Mouse (Mus musculus) intestine, embryonic 16.5 days (tissue): ENCODE measurements around the gene Erbb2. TPM values are rescaled to one million over a fixed set of nuclear protein-coding genes. Genes with fewer than 3 reads are reported as not detected.

ENCODE experiments used
- ATAC-seq: fragments of 200-750 bp; cut with Nextera tagmentation; 2 replicates; pipeline ENCODE4 v1.8.0; 2017; ENCODE audit warnings: moderate TSS enrichment, moderate library complexity
- H3K27ac ChIP-seq: fragments of 300-500 bp; sonication (generic); 2 replicates; pipeline ENCODE4 v1.5.1; 2014; ENCODE audit warnings: mild to moderate bottlenecking, low read length
- H3K27me3 ChIP-seq: fragments of 300-500 bp; sonication (generic); replicated peaks from 2 replicates; pipeline ENCODE4 v1.6.1; 2014; ENCODE audit warnings: low read length, control low read depth, mixed read lengths; ENCODE audit not compliant: control insufficient read depth, insufficient read depth
- H3K36me3 ChIP-seq: fragments of 300-500 bp; sonication (generic); 2 replicates; pipeline ENCODE4 v1.6.1; 2014; ENCODE audit warnings: low read length, control low read depth; ENCODE audit not compliant: control insufficient read depth, insufficient read depth
- H3K4me1 ChIP-seq: fragments of 300-500 bp; sonication (generic); 2 replicates; pipeline ENCODE4 v1.6.1; 2014; ENCODE audit warnings: low read length, control low read depth, mixed read lengths; ENCODE audit not compliant: control insufficient read depth, insufficient read depth
- H3K4me2 ChIP-seq: fragments of 300-500 bp; sonication (generic); 2 replicates; pipeline ENCODE4 v1.6.1; 2014; ENCODE audit warnings: low read depth, low read length, control low read depth
- H3K4me3 ChIP-seq: fragments of 300-500 bp; sonication (generic); 2 replicates; pipeline ENCODE4 v1.5.1; 2014; ENCODE audit warnings: mild to moderate bottlenecking, low read length
- H3K9ac ChIP-seq: fragments of 300-500 bp; sonication (generic); 2 replicates; pipeline ENCODE4 v1.6.1; 2014; ENCODE audit warnings: low read depth, low read length
- H3K9me3 ChIP-seq: fragments of 300-500 bp; sonication (generic); 2 replicates; pipeline ENCODE4 v1.6.1; 2016; ENCODE audit warnings: low read length, control low read depth; ENCODE audit not compliant: control insufficient read depth
- WGBS: fragments of 180-500 bp; shearing (Covaris S2); extraction: QIAGEN DNeasy Blood & Tissue Kit; methylation state at CpG from one replicate; pipeline ENCODE4 v1.1.7; 2014; 5-methylcytosine and 5-hydroxymethylcytosine counted together
- polyA plus RNA-seq: library from polyadenylated mRNA; unstranded; fragments of >200 nt; fragmentation: Nextera tagmentation; extraction: Ambion mirVana; gene quantifications from 2 replicates; pipeline ENCODE4 v1.2.1, GENCODE M21; 2015

The Erbb2 gene
- polyA plus RNA-seq, 1 experiment from 2014 or later, result 33.8 TPM

- Histone ChIP-seq H3K4me1 (peaks cover 37% of the 10 kb centered on the region), H3K27ac (peak overlapping the region; percentile 85), H3K27me3 (peaks cover 6% of the 10 kb centered on the region; the same call in 1 of the 2 replicates), H3K36me3 (no peaks in the 10 kb centered on the region), H3K4me3 (no peak overlapping the region), H3K4me2 (no peak overlapping the region), H3K9me3 (no peaks in the 10 kb centered on the region), H3K9ac (peak overlapping the region; percentile 50; the same call in 1 of the 2 replicates)
- ATAC-seq, result no peak
- 13% methylated on average over 6 of the region's 8 CpGs for WGBS
These were observed 20.2 kb upstream of the Erbb2 start for GRCm38 (mm10) chr11:98392034-98392433.

DNA sequence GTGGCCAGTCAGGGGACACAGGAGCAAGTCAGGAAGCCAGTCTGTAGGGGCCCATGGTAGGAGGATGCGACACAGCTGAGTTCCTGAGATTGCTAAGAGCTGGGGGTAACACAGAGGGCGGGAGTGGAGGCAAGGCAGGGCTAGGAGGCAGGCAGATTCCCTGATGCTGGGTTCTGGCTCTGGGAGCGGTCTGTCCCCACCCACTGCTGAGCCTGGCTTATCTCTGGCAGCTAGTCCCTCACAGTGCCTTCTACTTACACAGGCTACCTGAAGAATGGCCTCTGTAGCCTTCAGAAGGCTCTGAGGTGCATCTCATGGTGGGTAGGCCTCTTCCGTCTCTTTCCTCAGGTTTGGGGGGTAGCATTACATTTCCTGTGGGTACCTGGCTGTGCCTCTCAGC is 19.6 kb upstream of the Erbb2 start:
- peak overlapping the region; percentile 85 for H3K27ac ChIP-seq
- 30% methylated on average over 4 of the region's 4 CpGs for WGBS
- H3K36me3 ChIP-seq, result no peaks in the 10 kb centered on the region
- H3K9ac ChIP-seq, result peak overlapping the region; percentile 50; the same call in 1 of the 2 replicates
- no peaks in the 10 kb centered on the region for H3K9me3 ChIP-seq
- no peak overlapping the region for H3K4me3 ChIP-seq
- peaks cover 37% of the 10 kb centered on the region for H3K4me1 ChIP-seq
- peaks cover 2% of the 10 kb centered on the region; the same call in 1 of the 2 replicates for H3K27me3 ChIP-seq
- peak overlapping the region; percentile 27; the same call in 1 of the 2 replicates for H3K4me2 ChIP-seq
- peak; percentile 43 for ATAC-seq

- peak; percentile 45 for ATAC-seq
- H3K27ac ChIP-seq, result peak overlapping the region; percentile 92
- H3K4me3 ChIP-seq, result no peak overlapping the region
- H3K36me3 ChIP-seq, result no peaks in the 10 kb centered on the region
- WGBS, result 66% methylated on average over 6 of the region's 6 CpGs
- no peaks in the 10 kb centered on the region for H3K9me3 ChIP-seq
- H3K4me1 ChIP-seq, result peaks cover 37% of the 10 kb centered on the region
- no peaks in the 10 kb centered on the region for H3K27me3 ChIP-seq
- H3K4me2 ChIP-seq, result peak overlapping the region; percentile 27; the same call in 1 of the 2 replicates
- peak overlapping the region; percentile 50; the same call in 1 of the 2 replicates for H3K9ac ChIP-seq
These were observed 19.0 kb upstream of the Erbb2 start for GRCm38 (mm10) chr11:98393317-98393716.

GRCm38 (mm10) chr11:98394301-98394700 is 18.0 kb upstream of the Erbb2 start:
- ATAC-seq, result no peak
- Histone ChIP-seq H3K36me3 (no peaks in the 10 kb centered on the region), H3K9ac (no peak overlapping the region; the same call in 1 of the 2 replicates), H3K9me3 (no peaks in the 10 kb centered on the region), H3K4me3 (no peak overlapping the region), H3K27ac (peak overlapping the region; percentile 92), H3K27me3 (no peaks in the 10 kb centered on the region), H3K4me1 (peaks cover 36% of the 10 kb centered on the region), H3K4me2 (no peak overlapping the region)
- 45% methylated on average over 6 of the region's 6 CpGs for WGBS

DNA sequence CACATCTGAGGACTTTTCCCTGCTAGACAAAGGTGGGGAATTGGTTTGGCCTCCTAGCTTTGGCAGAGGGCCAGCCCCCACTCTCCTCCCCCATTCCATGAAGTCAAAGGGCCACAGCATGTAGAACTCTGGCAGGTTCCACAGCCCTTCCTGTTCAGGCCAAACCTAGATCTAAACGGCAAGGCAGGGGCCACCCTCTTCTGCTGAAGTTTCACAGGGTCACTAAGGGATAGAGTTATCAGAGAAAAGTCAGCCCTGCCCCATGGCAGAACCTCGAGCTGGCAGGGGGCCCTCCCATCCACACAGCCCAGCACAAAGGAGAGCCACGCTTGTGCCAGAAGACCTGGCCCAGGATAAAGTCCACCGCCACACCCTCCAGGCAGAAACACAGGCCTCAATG is 17.2 kb upstream of the Erbb2 start:
- 38% methylated on average over 4 of the region's 4 CpGs for WGBS
- ATAC-seq, result peak; percentile 90
- 0 out of 2 replicates have a peak overlapping the region, but pooled peaks have one; percentile 29 for H3K9ac ChIP-seq

GRCm38 (mm10) chr11:98397946-98398345 is 14.3 kb upstream of the Erbb2 start:
- ATAC-seq, result no peak
- Histone ChIP-seq H3K9me3 (no peaks in the 10 kb centered on the region), H3K27ac (no peak overlapping the region), H3K4me3 (no peak overlapping the region), H3K4me2 (no peak overlapping the region), H3K4me1 (peaks cover 32% of the 10 kb centered on the region), H3K36me3 (no peaks in the 10 kb centered on the region), H3K27me3 (no peaks in the 10 kb centered on the region), H3K9ac (no peak overlapping the region)
- WGBS, result 90% methylated on average over 7 of the region's 7 CpGs

More for the DNA sequence above, 17.2 kb upstream of the Erbb2 start:
- H3K27ac ChIP-seq, result peak overlapping the region; percentile 92
- no peaks in the 10 kb centered on the region for H3K27me3 ChIP-seq
- no peak overlapping the region for H3K4me2 ChIP-seq
- H3K4me3 ChIP-seq, result no peak overlapping the region
- H3K36me3 ChIP-seq, result no peaks in the 10 kb centered on the region
- H3K4me1 ChIP-seq, result peaks cover 41% of the 10 kb centered on the region
- H3K9me3 ChIP-seq, result no peaks in the 10 kb centered on the region

- Histone ChIP-seq H3K27me3 (no peaks in the 10 kb centered on the region), H3K9ac (peak within 1 kb of the TSS; percentile 90), H3K4me3 (peak within 1 kb of the TSS; percentile 79), H3K9me3 (no peaks in the 10 kb centered on the region), H3K36me3 (no peaks in the 10 kb centered on the region), H3K27ac (peak within 1 kb of the TSS; percentile 100), H3K4me2 (peak within 1 kb of the TSS; percentile 80), H3K4me1 (peaks cover 15% of the 10 kb centered on the region; the same call in 1 of the 2 replicates)
- peak; percentile 85 for ATAC-seq
- WGBS, result under 1% methylated on average over 40 of the region's 40 CpGs
These were observed 12.0 kb upstream of the Erbb2 start, which contains the start of gene Pgap3 for GRCm38 (mm10) chr11:98400161-98400726. Pgap3 (minus strand) TSS chr11:98400490.

- Histone ChIP-seq H3K4me3 (peak overlapping the region; percentile 79), H3K27me3 (no peaks in the 10 kb centered on the region), H3K4me1 (peaks cover 15% of the 10 kb centered on the region; the same call in 1 of the 2 replicates), H3K9ac (peak overlapping the region; percentile 90), H3K36me3 (no peaks in the 10 kb centered on the region), H3K9me3 (no peaks in the 10 kb centered on the region), H3K4me2 (peak overlapping the region; percentile 80), H3K27ac (peak overlapping the region; percentile 100)
- 44% methylated on average over 3 of the region's 3 CpGs for WGBS
- ATAC-seq, result peak; percentile 71
These were observed 11.5 kb upstream of the Erbb2 start for GRCm38 (mm10) chr11:98400816-98401215.

- no peak overlapping the region for H3K4me3 ChIP-seq
- no peak overlapping the region for H3K27ac ChIP-seq
- no peaks in the 10 kb centered on the region for H3K9me3 ChIP-seq
- no peaks in the 10 kb centered on the region for H3K36me3 ChIP-seq
- H3K9ac ChIP-seq, result no peak overlapping the region
- no peak for ATAC-seq
- no peak overlapping the region for H3K4me2 ChIP-seq
- WGBS, result 73% methylated on average over 6 of the region's 6 CpGs
- H3K4me1 ChIP-seq, result peaks cover 14% of the 10 kb centered on the region
- no peaks in the 10 kb centered on the region for H3K27me3 ChIP-seq
These were observed 5.6 kb upstream of the Erbb2 start for GRCm38 (mm10) chr11:98406621-98407020.
